Mouse (Mus musculus): ENCODE measurements around the gene Psmb7.

The Psmb7 gene

GRCm38 (mm10) chr2:38591751-38592459 lies 52.0 kb downstream of the Psmb7 start:
- DNase-seq (ENCODE audit: low spot score) = no peak

- no peak for DNase-seq (ENCODE audit: low spot score)
Measured at GRCm38 (mm10) chr2:38586733-38587132, 57.2 kb downstream of the Psmb7 start.

GRCm38 (mm10) chr2:38585379-38585736 lies 58.5 kb downstream of the Psmb7 start:
- no peak for DNase-seq (ENCODE audit: low spot score)

- no peak for DNase-seq (ENCODE audit: low spot score)
Measured at GRCm38 (mm10) chr2:38584514-38585378, 59.1 kb downstream of the Psmb7 start.

GRCm38 (mm10) chr2:38583982-38584381 lies 59.9 kb downstream of the Psmb7 start:
- no peak for DNase-seq (ENCODE audit: low spot score)

- no peak for DNase-seq (ENCODE audit: low spot score)
Measured at GRCm38 (mm10) chr2:38579528-38579927, 64.4 kb downstream of the Psmb7 start.

- DNase-seq (ENCODE audit: low spot score) = no peak
Measured at GRCm38 (mm10) chr2:38578602-38579521, 65.0 kb downstream of the Psmb7 start.

- DNase-seq (ENCODE audit: low spot score) = no peak
Measured at GRCm38 (mm10) chr2:38574697-38575096, 69.2 kb downstream of the Psmb7 start.

GRCm38 (mm10) chr2:38571971-38572601 lies 71.8 kb downstream of the Psmb7 start:
- DNase-seq (ENCODE audit: low spot score) = no peak

GRCm38 (mm10) chr2:38562596-38562995 lies 81.3 kb downstream of the Psmb7 start:
- no peak for DNase-seq (ENCODE audit: low spot score)

- DNase-seq (ENCODE audit: low spot score) = no peak
Measured at GRCm38 (mm10) chr2:38560296-38561227, 83.3 kb downstream of the Psmb7 start.

GRCm38 (mm10) chr2:38556721-38557120 lies 87.2 kb downstream of the Psmb7 start:
- no peak for DNase-seq (ENCODE audit: low spot score)

GRCm38 (mm10) chr2:38555659-38556058 lies 88.2 kb downstream of the Psmb7 start:
- no peak for DNase-seq (ENCODE audit: low spot score)

GRCm38 (mm10) chr2:38554226-38554995 lies 89.5 kb downstream of the Psmb7 start:
- DNase-seq (ENCODE audit: low spot score) = no peak

GRCm38 (mm10) chr2:38552004-38552443 lies 91.9 kb downstream of the Psmb7 start:
- no peak for DNase-seq (ENCODE audit: low spot score)

- DNase-seq (ENCODE audit: low spot score) = no peak
Measured at GRCm38 (mm10) chr2:38547793-38548517, 95.9 kb downstream of the Psmb7 start.

GRCm38 (mm10) chr2:38546748-38547147 lies 97.1 kb downstream of the Psmb7 start:
- no peak for DNase-seq (ENCODE audit: low spot score)

GRCm38 (mm10) chr2:38546222-38546621 lies 97.7 kb downstream of the Psmb7 start:
- no peak for DNase-seq (ENCODE audit: low spot score)

- DNase-seq (ENCODE audit: low spot score) = no peak
Measured at GRCm38 (mm10) chr2:38545706-38546105, 98.2 kb downstream of the Psmb7 start.

Data from layer of hippocampus, adult 9-10 months (tissue).